Comparison of ENCODE assay signal across 31 mouse cellular contexts in genomic region chr7:78585960-78586359, GRCm38 (mm10).
A peak's percentile ranks its signal among the peaks of the same experiment; 100 is the strongest.
DNase-seq lines count a peak whose midpoint lies in the region; ATAC-seq and TF ChIP-seq lines count a peak whose summit lies in the region.
"Had no signal": no experiment of that assay in that cellular context is flagged by ENCODE, and none has a peak within 500 bp of the region (broad histone marks: within the 10 kb centered on the region; RNA-seq: fewer than 3 reads in every experiment).

No protein-coding gene starts in this region.

- TF ChIP-seq CTCF in liver, postnatal 0 days (IDR thresholded peaks at IDR 0.05; ENCODE audit: low read depth), result no peak

- TF ChIP-seq EP300 in liver, postnatal 0 days (IDR thresholded peaks at IDR 0.05; ENCODE audit: low read depth), result no peak

- H3K4me3 ChIP-seq in hindbrain, embryonic 13.5 days, result no peak overlapping the region
- H3K4me3 ChIP-seq in hindbrain, embryonic 10.5 days, result no peak overlapping the region
- no peak overlapping the region for H3K4me3 ChIP-seq in liver, postnatal 0 days (ENCODE audit: low read depth, low read length)
- H3K4me3 ChIP-seq: embryonic facial prominence, embryonic 13.5 days; forebrain, embryonic 10.5 days; forebrain, embryonic 15.5 days; heart, embryonic 10.5 days; heart, embryonic 15.5 days; limb, embryonic 13.5 days; midbrain, embryonic 15.5 days; neural tube, embryonic 15.5 days had no signal

- H3K4me1 ChIP-seq in hindbrain, embryonic 13.5 days (replicated peaks), result peaks cover 10% of the 10 kb centered on the region; the same call in 1 of the 2 replicates
- peaks cover 4% of the 10 kb centered on the region; the same call in 1 of the 2 replicates for H3K4me1 ChIP-seq in hindbrain, embryonic 10.5 days (replicated peaks)
- H3K4me1 ChIP-seq in liver, postnatal 0 days (ENCODE audit: insufficient read depth), result no peaks in the 10 kb centered on the region
- H3K4me1 ChIP-seq: embryonic facial prominence, embryonic 13.5 days; forebrain, embryonic 15.5 days; heart, embryonic 15.5 days; limb, embryonic 13.5 days; midbrain, embryonic 15.5 days had no signal

- peaks cover 46% of the 10 kb centered on the region for H3K27me3 ChIP-seq in hindbrain, embryonic 13.5 days
- H3K27me3 ChIP-seq in hindbrain, embryonic 10.5 days (ENCODE audit: insufficient read depth, poor library complexity, severe bottlenecking), result peaks cover 59% of the 10 kb centered on the region
- H3K27me3 ChIP-seq in liver, postnatal 0 days (ENCODE audit: insufficient read depth, low read length), result 0 out of 2 replicates have a peak, but pooled peaks cover 6% of the 10 kb centered on the region
- H3K27me3 ChIP-seq: forebrain, embryonic 15.5 days had no signal

- no peaks in the 10 kb centered on the region for H3K36me3 ChIP-seq in hindbrain, embryonic 13.5 days
- H3K36me3 ChIP-seq in hindbrain, embryonic 10.5 days, result no peaks in the 10 kb centered on the region
- no peaks in the 10 kb centered on the region for H3K36me3 ChIP-seq in liver, postnatal 0 days (replicated peaks; ENCODE audit: insufficient read depth, low read length)
- H3K36me3 ChIP-seq: embryonic facial prominence, embryonic 13.5 days; forebrain, embryonic 10.5 days; forebrain, embryonic 15.5 days; heart, embryonic 10.5 days; heart, embryonic 15.5 days; limb, embryonic 13.5 days; midbrain, embryonic 15.5 days; neural tube, embryonic 15.5 days had no signal

- 35% methylated on average over 7 of the region's 7 CpGs for WGBS in hindbrain, embryonic 13.5 days
- WGBS in hindbrain, embryonic 10.5 days, result 40% methylated on average over 7 of the region's 7 CpGs
- 45% methylated on average over 7 of the region's 7 CpGs for WGBS in liver, postnatal 0 days (ENCODE audit: insufficient replicate concordance)

- H3K9ac ChIP-seq in hindbrain, embryonic 13.5 days, result 0 out of 2 replicates have a peak overlapping the region, but pooled peaks have one; percentile 24
- no peak overlapping the region for H3K9ac ChIP-seq in liver, postnatal 0 days (replicated peaks)
- H3K9ac ChIP-seq: embryonic facial prominence, embryonic 13.5 days; forebrain, embryonic 15.5 days; heart, embryonic 15.5 days; hindbrain, embryonic 14.5 days; limb, embryonic 13.5 days; midbrain, embryonic 15.5 days; neural tube, embryonic 15.5 days had no signal

- DNase-seq in hindbrain, embryonic 10.5 days (ENCODE audit: low spot score), result no peak
- DNase-seq in ES-CJ7 (ENCODE audit: low read depth, low spot score), result peak; percentile 25
- DNase-seq in brain, adult 2 months (ENCODE audit: low read depth, low spot score), result peak; percentile 58
- DNase-seq in layer of hippocampus, postnatal 36 days, result peak; percentile 73 to 75
- DNase-seq in adrenal gland, postnatal 10 days, result no peak
- DNase-seq in testis, postnatal 14 days (ENCODE audit: low spot score), result no peak
- no peak for DNase-seq in liver, postnatal 0 days
- DNase-seq: adrenal gland, adult 8-10 months; cerebellum, adult 11-12 months; cerebellum, postnatal 10 days; kidney, adult 9 months; kidney, postnatal 10 days; lung, adult 18-20 months; lung, postnatal 10 days; spleen, adult 18-20 months; thymus, adult 2 months; thymus, postnatal 4 days had no signal

- H3K4me2 ChIP-seq in hindbrain, embryonic 13.5 days, result no peak overlapping the region
- no peak overlapping the region for H3K4me2 ChIP-seq in liver, postnatal 0 days (ENCODE audit: low read depth, low read length)
- H3K4me2 ChIP-seq: embryonic facial prominence, embryonic 13.5 days; forebrain, embryonic 15.5 days; heart, embryonic 15.5 days; hindbrain, embryonic 14.5 days; limb, embryonic 13.5 days; liver, embryonic 11.5 days; midbrain, embryonic 15.5 days; neural tube, embryonic 15.5 days had no signal

- no peak for ATAC-seq in hindbrain, embryonic 13.5 days (ENCODE audit: low FRiP score)
- no peak for ATAC-seq in liver, postnatal 0 days
- ATAC-seq: intestine, postnatal 0 days; midbrain, embryonic 15.5 days had no signal

- no peak overlapping the region for H3K27ac ChIP-seq in hindbrain, embryonic 13.5 days
- no peak overlapping the region for H3K27ac ChIP-seq in hindbrain, embryonic 10.5 days
- H3K27ac ChIP-seq in liver, postnatal 0 days (ENCODE audit: low read depth), result no peak overlapping the region
- H3K27ac ChIP-seq: embryonic facial prominence, embryonic 13.5 days; forebrain, embryonic 10.5 days; forebrain, embryonic 15.5 days; heart, embryonic 10.5 days; heart, embryonic 15.5 days; hindbrain, embryonic 14.5 days; limb, embryonic 13.5 days; macrophage; midbrain, embryonic 15.5 days; neural tube, embryonic 15.5 days; stomach, postnatal 0 days had no signal

- H3K9me3 ChIP-seq in hindbrain, embryonic 13.5 days, result no peaks in the 10 kb centered on the region
- H3K9me3 ChIP-seq in hindbrain, embryonic 10.5 days, result no peaks in the 10 kb centered on the region
- no peaks in the 10 kb centered on the region for H3K9me3 ChIP-seq in liver, postnatal 0 days (ENCODE audit: low read length)
- H3K9me3 ChIP-seq: embryonic facial prominence, embryonic 13.5 days; forebrain, embryonic 10.5 days; forebrain, embryonic 15.5 days; heart, embryonic 10.5 days; heart, embryonic 15.5 days; limb, embryonic 13.5 days; midbrain, embryonic 15.5 days; neural tube, embryonic 15.5 days had no signal

Comparison
In these comparisons a context has a peak if more than half of its experiments do, and no peak if none do; other contexts are left out.
1. DNase-seq: peak in ES-CJ7 (single experiment), brain, adult 2 months (single experiment) and layer of hippocampus, postnatal 36 days (2 of 2); none in hindbrain, embryonic 10.5 days (single experiment), adrenal gland, postnatal 10 days (single experiment), testis, postnatal 14 days (single experiment) and liver, postnatal 0 days (single experiment).